13 mouse cellular contexts compared by ENCODE assay signal in the genomic region with DNA sequence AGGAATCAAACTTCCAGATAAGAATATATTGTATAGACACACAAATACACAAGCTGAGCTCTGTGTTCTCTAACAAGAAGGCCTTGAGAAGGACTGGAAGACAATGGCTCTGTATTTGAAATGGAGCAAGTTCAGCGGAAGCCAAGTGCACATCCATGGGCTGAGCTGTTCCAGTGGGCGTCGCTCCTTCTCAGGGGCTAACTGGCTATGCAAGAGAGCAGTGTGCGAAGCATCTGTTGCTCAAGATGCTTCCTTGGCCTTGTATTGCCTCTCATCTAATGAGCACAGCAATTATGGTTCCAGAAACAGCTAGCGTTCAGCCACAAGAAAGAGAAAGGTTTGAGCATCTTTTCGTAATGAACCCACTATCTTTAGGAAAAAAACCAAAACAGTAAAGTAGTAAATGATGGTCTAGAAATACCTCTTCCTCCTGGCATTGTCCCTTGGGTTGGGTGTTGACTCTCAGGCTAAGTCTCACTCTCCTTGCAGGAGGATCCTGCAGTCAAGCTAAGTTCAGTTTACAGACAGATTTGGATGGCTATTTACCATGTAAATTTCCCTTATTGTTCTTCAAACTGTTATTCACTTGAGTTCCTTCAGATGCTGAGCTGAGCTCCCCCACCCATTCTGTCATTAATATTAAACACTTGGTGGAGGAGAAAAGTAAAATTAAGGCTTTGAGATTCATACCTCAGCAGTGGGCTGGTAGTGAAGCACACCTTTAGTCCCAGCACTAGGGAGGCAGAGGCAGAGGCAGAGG.
"Had no signal": no experiment of that assay in that cellular context is flagged by ENCODE, and none has a peak within 500 bp of the region (broad histone marks: within the 10 kb centered on the region; RNA-seq: fewer than 3 reads in every experiment).

No protein-coding gene starts in this region.

- H3K36me3 ChIP-seq: limb, embryonic 10.5 days; liver, embryonic 15.5 days; midbrain, embryonic 15.5 days; neural tube, embryonic 12.5 days had no signal

- DNase-seq: kidney, postnatal 10 days; kidney, postnatal 4 days; lung, adult 2 months; lung, postnatal 36 days; thymus, postnatal 14 days had no signal

- H3K9ac ChIP-seq: liver, embryonic 15.5 days; midbrain, embryonic 15.5 days; neural tube, embryonic 12.5 days had no signal

- H3K27me3 ChIP-seq: liver, embryonic 15.5 days; midbrain, embryonic 15.5 days; neural tube, embryonic 12.5 days had no signal

- H3K4me2 ChIP-seq: liver, embryonic 11.5 days; liver, embryonic 15.5 days; midbrain, embryonic 15.5 days; neural tube, embryonic 12.5 days had no signal

- ATAC-seq: lung, postnatal 0 days; midbrain, embryonic 15.5 days had no signal

- H3K27ac ChIP-seq: layer of hippocampus, adult 2 months; left cerebral cortex, adult 2 months; limb, embryonic 10.5 days; liver, embryonic 15.5 days; midbrain, embryonic 15.5 days; neural tube, embryonic 12.5 days had no signal

- H3K4me3 ChIP-seq: layer of hippocampus, adult 2 months; left cerebral cortex, adult 2 months; limb, embryonic 10.5 days; liver, embryonic 15.5 days; midbrain, embryonic 15.5 days; neural tube, embryonic 12.5 days had no signal

- H3K4me1 ChIP-seq: limb, embryonic 10.5 days; liver, embryonic 15.5 days; midbrain, embryonic 15.5 days; neural tube, embryonic 12.5 days had no signal

- H3K9me3 ChIP-seq: limb, embryonic 10.5 days; liver, embryonic 15.5 days; midbrain, embryonic 15.5 days; neural tube, embryonic 12.5 days had no signal
